Mouse (Mus musculus) brown adipose tissue, adult 24 weeks (tissue): ENCODE measurements around the gene Dgki. TPM values are rescaled to one million over a fixed set of nuclear protein-coding genes. Genes with fewer than 3 reads are reported as not detected.

Experiments used
- H3K27ac ChIP-seq: fragments of 200-500 bp; replicated peaks from 2 replicates; pipeline ENCODE4 v1.5.1; 2012; ENCODE audit warnings: low read depth, mild to moderate bottlenecking, low read length
- H3K4me1 ChIP-seq: fragments of 200-500 bp; 2 replicates; pipeline ENCODE4 v1.6.1; 2012; ENCODE audit warnings: low read length, mixed read lengths; ENCODE audit not compliant: control insufficient read depth, insufficient read depth, insufficient read length
- H3K4me3 ChIP-seq: fragments of 200-500 bp; 2 replicates; pipeline ENCODE4 v1.5.1; 2012; ENCODE audit warnings: low read depth, mild to moderate bottlenecking, low read length, moderate library complexity; ENCODE audit not compliant: insufficient read depth
- polyA plus RNA-seq: library from polyadenylated mRNA; stranded (reverse); fragments of >200 nt; gene quantifications from 2 replicates; pipeline ENCODE4 v1.2.4, GENCODE M21; 2012; ENCODE audit not compliant: missing spikeins, insufficient read depth, insufficient read length

Gene Dgki
- polyA plus RNA-seq, 1 experiment, result not detected

DNA sequence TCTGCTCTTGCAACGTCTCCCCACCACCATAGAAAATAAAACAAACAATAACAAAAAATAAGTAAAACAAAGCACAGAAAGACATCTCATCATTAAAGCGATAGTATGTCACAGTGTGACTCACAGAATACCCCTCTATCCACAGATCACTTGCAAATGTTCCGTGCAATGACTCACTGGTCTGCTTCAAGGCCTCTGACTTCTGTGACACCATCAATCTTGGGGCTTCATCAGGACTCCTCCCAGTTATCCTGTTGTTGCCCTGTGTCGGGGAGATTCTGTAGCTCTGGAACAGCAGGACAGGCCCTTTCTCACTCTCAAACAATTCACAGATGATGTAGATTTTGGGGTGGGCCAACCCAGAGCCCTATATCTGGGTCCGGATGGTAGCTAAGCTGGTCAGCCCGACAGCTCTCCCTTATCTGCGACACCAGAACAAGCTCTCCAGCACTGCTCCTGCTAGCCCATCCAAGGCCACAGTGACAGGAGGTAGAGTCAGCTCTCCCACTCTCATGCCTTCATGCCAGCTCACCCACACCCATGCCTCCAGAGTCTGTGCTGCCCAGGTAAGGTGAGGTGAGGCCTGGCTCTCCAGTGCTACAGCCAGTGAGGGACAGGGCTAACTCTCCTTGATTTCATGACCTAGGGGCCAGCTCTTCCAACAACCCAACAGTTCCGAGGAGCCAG lies 28.9 kb downstream of the Dgki start:
- H3K27ac ChIP-seq, result no peak overlapping the region
- no peaks in the 10 kb centered on the region for H3K4me1 ChIP-seq
- no peak overlapping the region for H3K4me3 ChIP-seq

DNA sequence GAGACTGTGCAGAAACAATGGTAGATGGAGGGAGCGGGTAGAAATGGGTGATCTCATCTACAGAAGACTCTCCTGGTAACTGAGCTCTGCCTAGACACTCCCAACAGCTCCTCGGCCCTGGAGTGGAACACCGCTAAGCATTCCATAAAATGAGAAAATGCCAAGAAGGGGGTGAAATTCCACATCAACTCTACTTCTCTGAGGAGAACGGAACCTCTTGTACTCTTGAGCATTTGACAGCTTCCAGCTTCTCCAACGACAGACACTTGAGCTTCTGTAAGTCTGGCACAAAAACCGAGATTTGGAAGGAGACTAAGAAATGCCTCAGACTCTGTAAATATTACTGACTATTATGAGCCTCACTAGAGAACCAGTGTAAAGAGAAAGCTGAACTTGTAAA lies 31.4 kb downstream of the Dgki start:
- Histone ChIP-seq H3K4me3 (no peak overlapping the region), H3K4me1 (no peaks in the 10 kb centered on the region), H3K27ac (no peak overlapping the region)

DNA sequence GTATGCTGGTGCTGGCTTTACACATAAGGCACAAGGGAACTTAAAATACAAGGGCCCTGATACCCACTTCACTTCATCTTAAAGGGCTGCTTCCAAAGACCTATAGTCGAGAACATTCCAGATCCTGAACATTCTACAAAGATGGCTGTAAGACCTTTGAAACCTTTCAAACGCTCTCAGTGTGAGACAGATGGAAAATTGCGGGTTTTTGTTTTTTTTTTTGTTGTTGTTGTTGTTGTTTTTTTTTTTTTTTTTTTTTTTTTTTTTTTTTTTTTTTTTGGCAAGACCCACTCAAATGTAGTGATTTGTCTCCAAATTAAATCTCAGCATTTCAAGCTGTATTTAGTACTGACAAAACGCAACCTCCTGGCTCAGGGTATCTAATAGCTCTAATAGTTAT lies 32.0 kb downstream of the Dgki start:
- no peak overlapping the region for H3K27ac ChIP-seq
- H3K4me1 ChIP-seq, result no peaks in the 10 kb centered on the region

DNA sequence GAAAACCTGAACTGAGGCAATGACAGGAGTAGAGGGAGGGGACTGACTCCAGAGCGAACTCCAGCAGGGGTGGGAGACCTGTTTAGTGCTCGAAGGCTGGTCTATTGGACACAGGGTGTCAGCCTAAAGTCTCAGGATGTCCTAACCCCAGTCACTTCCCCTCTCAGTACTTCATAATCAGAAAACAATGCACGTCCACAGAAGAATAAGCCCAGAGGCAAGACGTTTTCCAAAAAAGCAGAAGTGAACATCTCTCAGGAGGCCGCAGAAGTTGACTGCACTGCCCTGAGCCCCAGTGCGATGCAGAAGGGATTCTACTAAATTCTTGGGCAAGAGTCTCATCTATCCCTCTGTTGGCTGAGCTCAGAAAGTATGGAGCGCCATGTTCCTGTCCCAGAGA lies 37.5 kb downstream of the Dgki start:
- H3K4me1 ChIP-seq, result no peaks in the 10 kb centered on the region
- H3K27ac ChIP-seq, result no peak overlapping the region
- no peak overlapping the region for H3K4me3 ChIP-seq

More for the DNA sequence above, 32.0 kb downstream of the Dgki start:
- no peak overlapping the region for H3K4me3 ChIP-seq

DNA sequence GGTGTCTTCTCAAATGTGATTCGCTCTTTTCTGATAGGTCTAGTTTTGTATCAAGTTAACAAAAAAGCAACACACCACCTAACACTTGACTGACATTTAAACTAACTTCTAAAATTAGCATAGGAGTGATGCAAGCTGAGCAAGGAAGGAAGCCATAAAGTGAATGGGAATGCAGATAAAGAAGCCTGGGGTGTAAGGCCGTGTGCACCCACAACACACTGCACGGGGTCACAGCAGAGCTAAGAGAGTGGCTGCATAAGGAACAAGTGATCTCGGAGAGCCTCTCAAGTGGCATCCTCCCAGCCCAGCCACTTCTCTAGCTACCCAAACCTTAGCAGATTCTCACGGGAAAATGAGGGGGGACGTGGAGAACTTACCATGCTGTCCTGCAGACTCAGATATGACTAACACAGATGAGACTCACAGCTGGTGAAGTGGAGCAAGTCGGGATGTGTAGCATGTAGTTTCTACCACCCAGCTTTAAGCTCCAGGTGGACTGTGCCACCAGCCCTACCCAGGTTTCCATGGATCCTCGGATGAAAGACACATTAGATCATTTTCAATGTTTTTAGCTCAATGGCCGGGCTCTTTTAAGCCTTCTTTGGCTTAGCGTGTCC lies 38.6 kb downstream of the Dgki start:
- Histone ChIP-seq H3K27ac (no peak overlapping the region), H3K4me3 (no peak overlapping the region), H3K4me1 (no peaks in the 10 kb centered on the region)

DNA sequence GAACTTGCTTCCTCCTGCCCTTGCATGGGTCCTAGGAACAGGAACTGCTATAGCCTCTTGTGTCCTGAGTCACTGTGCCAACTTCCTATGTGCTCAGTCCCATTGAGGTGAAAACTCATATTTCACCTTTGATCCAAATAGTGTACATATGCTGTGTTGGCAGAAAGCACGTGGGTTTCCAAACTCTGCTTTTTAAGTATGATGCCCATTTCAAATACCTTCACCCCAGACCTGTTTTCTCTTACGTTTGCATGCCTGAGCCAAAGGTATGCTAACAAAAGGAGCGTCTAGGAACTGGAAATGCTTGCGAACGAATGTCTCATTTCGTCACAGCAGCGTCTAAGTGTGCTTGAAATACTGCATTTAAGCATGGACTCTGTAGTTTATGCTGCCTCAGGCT lies 41.3 kb downstream of the Dgki start:
- Histone ChIP-seq H3K4me1 (no peaks in the 10 kb centered on the region), H3K4me3 (no peak overlapping the region), H3K27ac (no peak overlapping the region)

DNA sequence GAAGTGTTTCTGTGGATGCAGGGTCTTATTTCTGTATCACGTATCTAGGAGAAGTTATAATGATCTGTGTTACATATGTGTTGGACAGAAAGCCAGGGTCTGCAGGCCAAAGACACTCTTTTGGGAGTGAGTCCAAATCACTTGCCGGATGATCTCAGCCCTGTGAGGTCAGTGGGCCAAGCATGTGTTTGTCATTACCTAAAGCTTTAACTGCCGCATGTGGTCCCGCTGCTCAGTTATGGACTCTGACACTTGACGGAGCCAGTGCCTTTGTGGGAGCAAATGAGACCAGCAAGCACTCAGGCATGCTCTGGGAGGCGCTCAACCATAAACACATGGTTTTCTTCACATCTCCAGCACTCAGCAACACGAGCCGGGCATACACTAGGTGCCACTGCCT lies 45.8 kb downstream of the Dgki start:
- Histone ChIP-seq H3K4me1 (no peaks in the 10 kb centered on the region), H3K27ac (no peak overlapping the region), H3K4me3 (no peak overlapping the region)

DNA sequence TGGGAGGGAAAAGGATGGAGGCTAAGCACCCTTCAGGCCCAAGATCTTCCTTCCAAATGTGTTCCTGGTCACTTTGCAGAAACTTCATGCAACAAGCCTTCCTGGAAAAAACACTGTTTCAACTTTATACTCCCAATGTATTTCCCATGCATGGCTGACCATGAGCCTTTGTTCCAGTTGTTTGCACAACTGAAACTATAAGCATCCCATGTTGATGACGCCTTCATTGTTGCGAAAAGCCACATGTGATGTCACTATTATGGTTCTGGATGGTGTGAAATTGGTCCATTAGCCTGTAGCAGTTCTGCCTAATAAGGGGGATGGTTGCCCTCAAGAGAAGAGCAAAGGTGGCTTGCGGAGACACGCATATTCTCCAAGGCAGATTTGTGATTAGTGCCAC lies 47.4 kb downstream of the Dgki start:
- Histone ChIP-seq H3K4me3 (no peak overlapping the region), H3K27ac (no peak overlapping the region), H3K4me1 (no peaks in the 10 kb centered on the region)

DNA sequence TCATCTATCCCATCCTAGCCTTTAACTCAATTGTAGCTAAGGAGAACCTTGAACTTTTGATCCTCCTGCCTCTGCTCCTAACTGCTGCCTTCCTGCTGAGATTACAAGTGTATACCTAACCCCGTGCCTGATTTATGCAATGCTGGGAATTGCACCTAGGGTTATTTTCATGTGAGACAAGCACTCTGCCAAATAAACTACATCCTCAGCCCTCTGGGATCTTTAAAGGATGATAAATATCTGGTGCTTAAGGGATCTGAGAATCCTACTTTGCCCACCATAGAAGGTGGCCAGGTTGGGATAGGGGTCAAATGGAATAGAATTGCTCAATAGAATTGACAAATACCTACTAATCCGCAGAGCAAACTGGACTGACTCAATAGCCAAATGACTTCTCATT lies 49.3 kb downstream of the Dgki start:
- H3K4me1 ChIP-seq, result no peaks in the 10 kb centered on the region
- no peak overlapping the region for H3K4me3 ChIP-seq
- H3K27ac ChIP-seq, result no peak overlapping the region

DNA sequence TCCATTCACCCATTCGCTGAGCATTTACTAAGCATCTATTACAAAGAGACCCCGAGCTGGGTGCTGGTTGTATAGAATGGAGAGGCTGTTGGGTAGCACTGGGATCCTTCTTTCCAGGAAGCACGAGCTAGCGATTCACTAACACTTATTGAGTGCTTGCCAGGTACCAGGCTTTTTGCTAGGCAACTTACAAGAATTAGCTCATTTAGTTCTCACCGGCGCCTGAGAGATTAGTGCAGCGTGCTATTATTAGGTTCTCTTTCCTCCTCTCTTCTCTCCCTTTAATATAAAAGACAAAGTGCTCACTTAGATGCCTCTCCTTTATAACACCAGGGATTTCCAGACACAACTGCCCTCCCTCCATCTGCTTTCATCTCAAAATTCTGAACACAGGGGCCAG lies 54.2 kb downstream of the Dgki start:
- Histone ChIP-seq H3K4me3 (no peak overlapping the region), H3K4me1 (no peaks in the 10 kb centered on the region), H3K27ac (no peak overlapping the region)

DNA sequence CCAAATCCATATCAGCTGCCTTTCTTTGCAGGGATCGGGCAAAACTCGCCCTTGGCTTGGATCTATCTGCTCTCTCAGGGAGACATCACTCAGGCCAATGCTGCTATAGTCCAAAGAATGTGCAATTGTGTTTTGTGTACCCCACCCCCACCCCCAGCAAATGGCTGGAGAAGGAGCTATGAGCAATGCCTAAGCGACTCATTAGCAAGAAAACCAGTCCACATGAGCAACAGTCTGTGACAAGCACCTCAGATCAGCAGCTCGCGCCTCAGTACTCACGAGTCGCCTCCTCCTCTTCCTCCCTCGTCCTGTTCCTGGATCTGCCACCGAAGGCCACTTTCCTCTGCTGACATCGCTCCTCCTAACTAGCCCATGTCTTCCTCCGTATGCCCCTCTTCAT lies 55.9 kb downstream of the Dgki start:
- H3K4me3 ChIP-seq, result no peak overlapping the region
- no peak overlapping the region for H3K27ac ChIP-seq
- no peaks in the 10 kb centered on the region for H3K4me1 ChIP-seq

DNA sequence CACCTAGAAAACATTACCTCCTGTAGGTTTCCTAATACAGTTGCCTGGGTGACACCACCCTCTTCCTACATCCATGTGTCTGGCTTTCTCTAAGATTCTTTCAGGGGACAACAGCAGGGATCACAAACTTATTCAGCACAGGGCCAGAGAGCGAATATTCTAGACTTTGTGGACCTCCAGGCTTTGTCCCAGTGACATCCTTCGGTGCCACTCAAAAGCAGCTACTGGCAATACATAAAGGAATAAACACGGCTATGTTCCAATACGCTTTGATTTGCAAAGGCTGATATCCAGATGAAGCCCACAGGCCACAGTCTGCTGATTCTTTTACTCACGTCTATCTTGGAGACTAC lies 57.2 kb downstream of the Dgki start:
- H3K27ac ChIP-seq, result no peak overlapping the region
- no peaks in the 10 kb centered on the region for H3K4me1 ChIP-seq
- H3K4me3 ChIP-seq, result no peak overlapping the region

DNA sequence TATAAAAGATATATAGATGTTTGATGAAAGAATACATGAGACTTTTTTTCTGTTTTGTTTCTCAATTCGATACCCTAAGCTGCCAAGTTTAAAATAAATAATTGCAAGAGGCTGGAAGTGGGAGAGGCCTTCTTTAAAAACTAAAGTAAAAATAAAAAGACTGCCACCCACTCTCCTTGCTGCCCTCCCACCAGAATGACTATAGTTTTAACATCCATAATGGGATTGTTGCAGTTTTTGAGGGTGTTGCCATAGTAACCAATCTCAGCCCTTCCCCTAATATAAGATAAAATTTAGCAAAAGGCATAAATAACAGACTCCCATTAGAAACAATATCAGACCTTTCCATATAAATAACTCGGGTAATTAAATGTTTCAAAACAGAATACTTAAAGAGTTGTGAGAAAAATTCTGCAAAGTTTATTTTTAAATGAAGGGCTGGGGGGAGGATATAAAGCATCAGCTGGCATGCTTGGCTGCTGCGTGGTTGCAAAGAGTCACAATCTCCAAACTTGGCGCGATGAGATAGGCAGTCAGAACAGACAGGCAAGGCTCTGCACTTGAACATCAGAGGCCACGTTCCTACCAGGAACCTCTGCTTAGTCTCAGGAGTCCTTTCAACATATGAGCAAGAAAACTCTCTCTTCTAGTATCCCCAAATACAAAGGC lies 57.8 kb downstream of the Dgki start:
- H3K4me3 ChIP-seq, result no peak overlapping the region
- no peak overlapping the region for H3K27ac ChIP-seq
- H3K4me1 ChIP-seq, result no peaks in the 10 kb centered on the region

DNA sequence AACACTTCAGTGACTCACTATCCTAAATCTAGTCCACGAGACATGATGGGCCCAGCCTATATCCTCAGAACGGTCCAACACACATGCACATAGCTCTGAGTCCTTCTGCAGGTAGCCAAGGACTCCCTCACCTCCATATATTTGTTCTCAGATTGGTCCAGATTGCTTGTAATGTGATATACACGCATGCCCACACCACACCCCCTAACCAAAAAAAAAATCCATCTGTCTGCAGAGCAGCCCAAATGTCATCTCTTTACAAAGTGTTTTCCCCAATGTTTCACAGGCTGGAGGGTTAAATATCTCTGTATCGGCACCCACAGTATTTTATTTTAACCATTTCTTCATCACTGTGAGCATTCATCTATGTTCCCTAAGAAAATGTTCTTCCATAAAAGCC lies 58.5 kb downstream of the Dgki start:
- Histone ChIP-seq H3K4me1 (no peaks in the 10 kb centered on the region), H3K27ac (no peak overlapping the region), H3K4me3 (no peak overlapping the region)

DNA sequence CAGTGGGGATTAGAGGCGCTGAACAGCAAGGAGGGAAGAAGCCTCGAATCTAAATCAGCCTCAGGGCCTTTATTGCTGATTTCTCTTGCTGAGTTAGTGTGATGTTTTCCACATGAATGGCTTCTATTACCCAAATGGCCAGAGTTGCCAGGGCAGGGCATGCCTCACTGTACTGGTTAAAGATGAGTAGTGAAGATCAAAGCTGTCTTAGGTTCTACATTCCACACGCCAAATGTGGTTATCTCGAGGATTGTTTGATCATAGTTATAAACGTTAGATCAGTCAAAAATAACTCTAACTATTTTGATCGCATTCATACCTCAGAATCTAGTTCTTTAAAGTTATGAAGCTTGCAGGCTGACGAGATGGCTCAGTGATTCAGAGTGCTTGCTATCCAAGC lies 59.8 kb downstream of the Dgki start:
- Histone ChIP-seq H3K4me3 (no peak overlapping the region), H3K27ac (no peak overlapping the region), H3K4me1 (no peaks in the 10 kb centered on the region)

DNA sequence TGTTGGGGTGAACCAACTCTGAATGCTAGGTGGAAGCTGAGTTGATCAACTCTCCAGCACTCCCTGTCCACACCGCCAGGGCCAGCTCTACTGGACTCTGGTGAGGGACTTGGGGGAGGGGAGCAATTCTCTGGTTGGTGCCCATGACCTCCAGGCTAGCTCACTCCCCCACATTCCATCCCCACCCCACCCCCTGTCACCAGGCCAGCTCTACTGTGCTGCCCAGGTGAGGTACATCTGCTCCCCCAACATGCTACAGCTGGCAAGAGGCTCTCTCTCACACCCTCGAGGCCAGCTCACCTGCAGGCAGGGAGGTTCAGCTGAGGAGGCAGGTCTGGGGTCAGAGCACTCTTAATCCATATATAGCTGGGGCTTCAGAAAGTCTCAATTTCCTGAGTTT lies 63.1 kb downstream of the Dgki start:
- no peaks in the 10 kb centered on the region for H3K4me1 ChIP-seq
- no peak overlapping the region for H3K27ac ChIP-seq
- no peak overlapping the region for H3K4me3 ChIP-seq
